Mouse (Mus musculus) midbrain, embryonic 11.5 days (tissue): ENCODE measurements at regions not wholly inside any gene's neighbourhood (a gene's known extent, or its start where the extent isn't known, plus 50 kb on each side); places are given as distances from the start of the nearest gene placed in this dataset.

Source experiments
- ATAC-seq: fragments of 200-750 bp; cut with Nextera tagmentation; 2 replicates; pipeline ENCODE4 v1.8.0; 2017; ENCODE audit warnings: moderate TSS enrichment, moderate library complexity; ENCODE audit not compliant: low FRiP score
- DNase-seq: peaks from one replicate; pipeline ENCODE4 v3.0.0; 2015; ENCODE audit warnings: low spot score; ENCODE audit errors: missing footprints
- H3K27ac ChIP-seq: fragments of 300-500 bp; sonication (generic); 2 replicates; pipeline ENCODE4 v1.5.1; 2014; ENCODE audit warnings: low read depth, low read length
- H3K27me3 ChIP-seq: fragments of 300-500 bp; sonication (generic); 2 replicates; pipeline ENCODE4 v1.6.1; 2014; ENCODE audit warnings: mild to moderate bottlenecking, low read length, moderate library complexity, mixed read lengths; ENCODE audit not compliant: control insufficient read depth, insufficient read depth
- H3K36me3 ChIP-seq: fragments of 300-500 bp; sonication (generic); 2 replicates; pipeline ENCODE4 v1.6.1; 2014; ENCODE audit warnings: mild to moderate bottlenecking, low read length, moderate library complexity, mixed read lengths; ENCODE audit not compliant: control insufficient read depth, insufficient read depth
- H3K4me1 ChIP-seq: fragments of 300-500 bp; sonication (generic); 2 replicates; pipeline ENCODE4 v1.6.1; 2014; ENCODE audit warnings: low read length; ENCODE audit not compliant: control insufficient read depth, insufficient read depth
- H3K4me2 ChIP-seq: fragments of 300-500 bp; sonication (generic); 2 replicates; pipeline ENCODE4 v1.6.1; 2014; ENCODE audit warnings: mild to moderate bottlenecking, moderate library complexity
- H3K4me3 ChIP-seq: fragments of 300-500 bp; sonication (generic); 2 replicates; pipeline ENCODE4 v1.5.1; 2014; ENCODE audit warnings: low read depth, low read length
- H3K9ac ChIP-seq: fragments of 300-500 bp; sonication (generic); 2 replicates; pipeline ENCODE4 v1.6.1; 2014; ENCODE audit warnings: low read length
- H3K9me3 ChIP-seq: fragments of 300-500 bp; sonication (generic); 2 replicates; pipeline ENCODE4 v1.6.1; 2016; ENCODE audit warnings: low read length; ENCODE audit not compliant: control insufficient read depth
- WGBS: fragments of 180-500 bp; shearing (Covaris S2); extraction: QIAGEN DNeasy Blood & Tissue Kit; methylation state at CpG from one replicate; pipeline ENCODE4 v1.1.7; 2014; 5-methylcytosine and 5-hydroxymethylcytosine counted together

GRCm38 (mm10) chr15:40368746-40369145, 234.6 kb downstream of the 9330182O14Rik start:
- 85% methylated on average over 3 of the region's 3 CpGs for WGBS
- ATAC-seq, result no peak

GRCm38 (mm10) chr15:40371486-40371885, 237.3 kb downstream of the 9330182O14Rik start:
- no peaks in the 10 kb centered on the region for H3K36me3 ChIP-seq
- H3K9me3 ChIP-seq, result no peaks in the 10 kb centered on the region
- no peak overlapping the region for H3K4me2 ChIP-seq
- no peak overlapping the region for H3K4me3 ChIP-seq
- H3K27ac ChIP-seq, result no peak overlapping the region
- 72% methylated on average over 4 of the region's 4 CpGs for WGBS
- ATAC-seq (no peak), DNase-seq (peak; percentile 69)
- no peaks in the 10 kb centered on the region for H3K4me1 ChIP-seq
- H3K27me3 ChIP-seq, result no peaks in the 10 kb centered on the region
- H3K9ac ChIP-seq, result no peak overlapping the region

More at GRCm38 (mm10) chr15:40368746-40369145, 234.6 kb downstream of the 9330182O14Rik start:
- H3K9me3 ChIP-seq, result no peaks in the 10 kb centered on the region
- no peak overlapping the region for H3K9ac ChIP-seq
- no peak overlapping the region for H3K4me3 ChIP-seq
- no peak overlapping the region for H3K27ac ChIP-seq
- H3K36me3 ChIP-seq, result no peaks in the 10 kb centered on the region
- no peaks in the 10 kb centered on the region for H3K4me1 ChIP-seq
- no peak for DNase-seq
- no peak overlapping the region for H3K4me2 ChIP-seq
- H3K27me3 ChIP-seq, result no peaks in the 10 kb centered on the region

- H3K36me3 ChIP-seq, result no peaks in the 10 kb centered on the region
- DNase-seq (no peak), ATAC-seq (no peak)
- H3K9me3 ChIP-seq, result no peaks in the 10 kb centered on the region
- H3K27ac ChIP-seq, result no peak overlapping the region
- H3K4me3 ChIP-seq, result no peak overlapping the region
- H3K4me2 ChIP-seq, result no peak overlapping the region
- 84% methylated on average over 2 of the region's 2 CpGs for WGBS
- H3K9ac ChIP-seq, result no peak overlapping the region
- no peaks in the 10 kb centered on the region for H3K27me3 ChIP-seq
- H3K4me1 ChIP-seq, result no peaks in the 10 kb centered on the region
Measured at GRCm38 (mm10) chr15:40386526-40386925, 252.4 kb downstream of the 9330182O14Rik start.

GRCm38 (mm10) chr15:40387746-40388145, 253.6 kb downstream of the 9330182O14Rik start:
- Histone ChIP-seq H3K27ac (no peak overlapping the region), H3K4me1 (no peaks in the 10 kb centered on the region), H3K36me3 (no peaks in the 10 kb centered on the region), H3K27me3 (no peaks in the 10 kb centered on the region), H3K4me3 (no peak overlapping the region), H3K9ac (no peak overlapping the region), H3K4me2 (no peak overlapping the region), H3K9me3 (no peaks in the 10 kb centered on the region)
- 80% methylated on average over 2 of the region's 2 CpGs for WGBS
- no peak for ATAC-seq
- DNase-seq, result no peak

GRCm38 (mm10) chr15:40388806-40389205, 254.6 kb downstream of the 9330182O14Rik start:
- Histone ChIP-seq H3K9ac (no peak overlapping the region), H3K36me3 (no peaks in the 10 kb centered on the region), H3K4me2 (no peak overlapping the region), H3K9me3 (no peaks in the 10 kb centered on the region), H3K27me3 (no peaks in the 10 kb centered on the region), H3K4me1 (no peaks in the 10 kb centered on the region), H3K4me3 (no peak overlapping the region), H3K27ac (no peak overlapping the region)
- WGBS, result 88% methylated on average over 2 of the region's 2 CpGs
- no peak for ATAC-seq
- no peak for DNase-seq

- ATAC-seq (no peak), DNase-seq (no peak)
- H3K4me3 ChIP-seq, result no peak overlapping the region
- WGBS, result 94% methylated on average over 4 of the region's 4 CpGs
- no peaks in the 10 kb centered on the region for H3K36me3 ChIP-seq
- H3K9me3 ChIP-seq, result no peaks in the 10 kb centered on the region
- no peak overlapping the region for H3K27ac ChIP-seq
- no peaks in the 10 kb centered on the region for H3K4me1 ChIP-seq
- no peaks in the 10 kb centered on the region for H3K27me3 ChIP-seq
- no peak overlapping the region for H3K9ac ChIP-seq
- H3K4me2 ChIP-seq, result no peak overlapping the region
Measured at GRCm38 (mm10) chr15:40435156-40435555, 301.0 kb downstream of the 9330182O14Rik start.

GRCm38 (mm10) chr15:40436688-40437087, 302.5 kb downstream of the 9330182O14Rik start:
- no peak overlapping the region for H3K9ac ChIP-seq
- no peaks in the 10 kb centered on the region for H3K9me3 ChIP-seq
- no peak for DNase-seq
- no peak overlapping the region for H3K4me3 ChIP-seq
- no peak overlapping the region for H3K27ac ChIP-seq
- 40% methylated on average over 3 of the region's 3 CpGs for WGBS
- no peaks in the 10 kb centered on the region for H3K36me3 ChIP-seq
- H3K4me1 ChIP-seq, result no peaks in the 10 kb centered on the region
- no peak overlapping the region for H3K4me2 ChIP-seq
- ATAC-seq, result peak; percentile 73; the same call in 1 of the 2 replicates
- no peaks in the 10 kb centered on the region for H3K27me3 ChIP-seq

- no peak overlapping the region for H3K9ac ChIP-seq
- no peaks in the 10 kb centered on the region for H3K36me3 ChIP-seq
- H3K4me2 ChIP-seq, result no peak overlapping the region
- no peak overlapping the region for H3K27ac ChIP-seq
- ATAC-seq (no peak), DNase-seq (no peak)
- H3K4me1 ChIP-seq, result no peaks in the 10 kb centered on the region
- 85% methylated on average over 1 of the region's 1 CpGs for WGBS
- no peaks in the 10 kb centered on the region for H3K9me3 ChIP-seq
- H3K27me3 ChIP-seq, result no peaks in the 10 kb centered on the region
- no peak overlapping the region for H3K4me3 ChIP-seq
Measured at GRCm38 (mm10) chr15:40439827-40440226, 305.7 kb downstream of the 9330182O14Rik start.

GRCm38 (mm10) chr15:40448623-40449022, 314.5 kb downstream of the 9330182O14Rik start:
- Histone ChIP-seq H3K36me3 (no peaks in the 10 kb centered on the region), H3K4me2 (no peak overlapping the region), H3K4me3 (no peak overlapping the region), H3K27me3 (no peaks in the 10 kb centered on the region), H3K9ac (no peak overlapping the region), H3K27ac (no peak overlapping the region), H3K9me3 (no peaks in the 10 kb centered on the region), H3K4me1 (no peaks in the 10 kb centered on the region)
- WGBS, result 84% methylated on average over 1 of the region's 1 CpGs
- DNase-seq, result no peak
- no peak for ATAC-seq

GRCm38 (mm10) chr15:40453235-40453634, 319.1 kb downstream of the 9330182O14Rik start:
- ATAC-seq, result no peak
- H3K27ac ChIP-seq, result no peak overlapping the region
- no peaks in the 10 kb centered on the region for H3K36me3 ChIP-seq
- 87% methylated on average over 2 of the region's 2 CpGs for WGBS
- no peak overlapping the region for H3K4me3 ChIP-seq
- H3K9ac ChIP-seq, result no peak overlapping the region
- H3K9me3 ChIP-seq, result no peaks in the 10 kb centered on the region
- H3K4me2 ChIP-seq, result no peak overlapping the region
- DNase-seq, result no peak
- no peaks in the 10 kb centered on the region for H3K4me1 ChIP-seq
- no peaks in the 10 kb centered on the region for H3K27me3 ChIP-seq
